Mouse (Mus musculus) embryo, embryonic 10.5 days (tissue): ENCODE results near the gene Il17rc.

Source experiments
- DNase-seq: peaks from one replicate; pipeline ENCODE4 v3.0.0-alpha.2; 2015; ENCODE audit warnings: low spot score

The Il17rc gene

GRCm38 (mm10) chr6:113495071-113495675, 23.9 kb downstream of the Il17rc start:
- no peak for DNase-seq

GRCm38 (mm10) chr6:113499346-113499745, 28.1 kb downstream of the Il17rc start:
- no peak for DNase-seq

- peak; percentile 66 for DNase-seq
Measured at GRCm38 (mm10) chr6:113501388-113502084, 30.3 kb downstream of the Il17rc start, which contains the start of gene Prrt3. Prrt3 (minus strand) TSS chr6:113501931.

- no peak for DNase-seq
Measured at GRCm38 (mm10) chr6:113502801-113503200, 31.6 kb downstream of the Il17rc start.

- DNase-seq = no peak
Measured at GRCm38 (mm10) chr6:113505689-113506088, 34.5 kb downstream of the Il17rc start.

GRCm38 (mm10) chr6:113507130-113507529, 35.9 kb downstream of the Il17rc start:
- no peak for DNase-seq

GRCm38 (mm10) chr6:113508272-113508946, 37.2 kb downstream of the Il17rc start:
- no peak for DNase-seq

GRCm38 (mm10) chr6:113508947-113509280, 37.7 kb downstream of the Il17rc start:
- no peak for DNase-seq

GRCm38 (mm10) chr6:113513944-113514343, 42.7 kb downstream of the Il17rc start:
- no peak for DNase-seq

GRCm38 (mm10) chr6:113514600-113514999, 43.4 kb downstream of the Il17rc start:
- DNase-seq = no peak

GRCm38 (mm10) chr6:113517434-113518080, 46.3 kb downstream of the Il17rc start:
- DNase-seq = no peak

GRCm38 (mm10) chr6:113522310-113522709, 51.1 kb downstream of the Il17rc start:
- DNase-seq = no peak

- no peak for DNase-seq
Measured at GRCm38 (mm10) chr6:113523420-113523819, 52.2 kb downstream of the Il17rc start.

- peak; percentile 92 for DNase-seq
Measured at GRCm38 (mm10) chr6:113530932-113531839, 60.0 kb downstream of the Il17rc start, which contains the start of the genes Emc3 and Fancd2. Emc3 (minus strand) TSS chr6:113531652. Fancd2 (plus strand) TSS chr6:113531682.

- DNase-seq = peak; percentile 27
Measured at GRCm38 (mm10) chr6:113531840-113532404, 60.7 kb downstream of the Il17rc start.
